Mouse (Mus musculus): ENCODE measurements around the gene Zyg11b. TPM values are rescaled to one million over a fixed set of nuclear protein-coding genes. Genes with fewer than 3 reads are reported as not detected.

The Zyg11b gene
- total RNA-seq, 1 experiment from 2014 or later, result 32.3 TPM

DNA sequence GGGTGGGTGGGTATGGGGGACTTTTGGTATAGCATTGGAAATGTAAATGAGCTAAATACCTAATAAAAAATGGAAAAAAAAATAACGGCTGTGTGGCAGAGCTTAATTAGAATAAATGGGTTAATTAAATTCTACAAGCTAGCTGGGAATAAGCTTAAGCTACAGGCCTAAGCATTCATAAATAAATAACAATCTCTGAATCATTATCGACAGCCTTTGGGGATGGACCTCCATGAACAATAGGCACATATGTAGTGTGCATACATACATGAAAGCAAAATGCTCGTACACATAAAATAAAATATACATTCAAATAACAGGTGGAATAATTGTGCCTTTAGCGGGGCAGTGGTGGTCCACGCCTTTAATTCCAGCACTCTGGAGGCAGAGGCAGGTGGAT, 78.4 kb downstream of the Zyg11b start:
- no peak for ATAC-seq (replicated peaks in 1 of 2; ENCODE audit: insufficient read depth in 1 of 2, low FRiP score in 2 of 2, low TSS enrichment in 1 of 2, low read depth in 1 of 2, poor library complexity in 2 of 2, severe bottlenecking in 2 of 2)

DNA sequence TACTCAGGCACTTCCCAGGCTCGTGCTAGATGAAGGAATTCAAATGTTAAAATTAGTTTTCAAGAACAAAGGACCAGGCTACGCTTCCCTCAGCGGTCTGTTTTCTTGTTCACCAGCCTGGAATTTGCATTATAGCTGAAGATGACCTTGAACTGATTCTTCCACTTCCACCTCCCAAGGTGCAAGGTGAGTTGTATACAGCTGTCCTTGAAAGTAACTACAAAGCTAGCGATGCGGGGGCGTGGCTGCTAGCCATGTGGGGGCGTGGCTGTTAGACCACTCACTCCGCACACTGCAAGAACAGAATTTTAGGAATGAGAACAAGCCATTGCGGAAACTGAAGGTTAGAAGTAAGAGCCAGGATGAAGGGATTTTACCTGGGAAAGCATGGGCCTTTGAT, 81.9 kb downstream of the Zyg11b start:
- no peak for ATAC-seq (replicated peaks in 1 of 2; ENCODE audit: insufficient read depth in 1 of 2, low FRiP score in 2 of 2, low TSS enrichment in 1 of 2, low read depth in 1 of 2, poor library complexity in 2 of 2, severe bottlenecking in 2 of 2)

DNA sequence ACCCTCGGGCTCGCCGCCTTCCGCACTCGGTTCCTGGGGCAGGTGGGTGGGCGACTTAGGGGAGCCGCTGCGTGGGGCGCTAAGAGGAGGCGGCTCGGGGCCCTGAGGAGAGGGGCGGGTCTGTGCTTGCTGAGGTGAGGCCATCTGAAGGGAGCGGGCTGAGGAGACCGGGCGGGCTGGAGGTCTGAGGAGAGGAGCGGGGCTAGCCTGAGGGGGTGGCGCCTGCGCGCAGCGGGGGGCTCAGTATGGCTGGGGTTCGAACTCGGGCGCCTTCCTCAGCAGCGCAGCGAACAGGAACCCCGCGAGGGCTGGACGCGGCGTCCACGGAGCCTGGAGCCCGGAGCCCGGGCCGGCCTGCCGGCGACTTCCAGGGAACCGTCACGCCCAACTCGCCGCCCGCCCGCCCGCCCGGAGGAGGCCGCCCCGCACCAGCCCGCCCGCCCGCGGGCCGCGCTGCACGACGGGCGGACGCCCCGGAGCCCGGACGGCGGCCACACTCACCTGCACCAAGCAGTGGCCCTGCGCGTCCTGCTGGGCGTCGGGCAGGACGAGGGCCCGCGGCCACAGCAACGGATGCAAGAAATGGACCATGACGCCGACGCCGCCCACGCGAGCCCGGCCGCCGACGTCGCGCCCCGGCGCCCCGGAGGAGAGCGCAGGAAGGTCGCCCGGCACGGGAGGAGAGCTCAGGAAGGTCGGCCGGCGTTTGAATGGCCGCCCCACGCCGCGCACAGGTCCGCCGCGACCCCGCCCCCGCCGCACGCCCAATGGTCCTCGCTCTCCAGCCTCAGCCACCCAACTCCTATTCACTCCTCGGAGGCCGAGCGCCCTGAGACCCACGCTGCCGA, 83.3 kb downstream of the Zyg11b start, which contains the start of gene Zyg11a:
Gene Zyg11a (minus strand): TSS at position 717 of the 848 bp plus-strand sequence.
- ATAC-seq (replicated peaks in 1 of 2; ENCODE audit: insufficient read depth in 1 of 2, low FRiP score in 2 of 2, low TSS enrichment in 1 of 2, low read depth in 1 of 2, poor library complexity in 2 of 2, severe bottlenecking in 2 of 2), result no peak

DNA sequence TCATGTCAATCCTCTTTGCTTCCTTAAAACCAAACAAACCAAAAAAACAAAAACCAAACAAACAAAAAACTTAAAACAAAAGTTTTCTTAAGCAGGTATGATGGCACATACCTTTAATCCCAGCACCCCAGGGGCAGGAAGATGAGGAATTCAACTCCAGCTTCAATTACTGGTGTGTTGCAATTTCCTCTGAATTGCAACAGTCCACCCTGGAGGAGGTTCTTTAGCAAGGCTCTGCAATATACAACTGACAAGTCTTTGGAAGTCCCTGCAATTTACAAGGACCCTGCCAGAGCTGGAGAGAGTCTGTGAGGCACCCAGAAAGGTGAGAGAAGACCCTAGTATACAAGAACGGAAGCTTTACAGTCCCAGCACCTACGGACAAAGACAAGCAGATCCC, 87.9 kb downstream of the Zyg11b start:
- no peak for ATAC-seq (replicated peaks in 1 of 2; ENCODE audit: insufficient read depth in 1 of 2, low FRiP score in 2 of 2, low TSS enrichment in 1 of 2, low read depth in 1 of 2, poor library complexity in 2 of 2, severe bottlenecking in 2 of 2)

DNA sequence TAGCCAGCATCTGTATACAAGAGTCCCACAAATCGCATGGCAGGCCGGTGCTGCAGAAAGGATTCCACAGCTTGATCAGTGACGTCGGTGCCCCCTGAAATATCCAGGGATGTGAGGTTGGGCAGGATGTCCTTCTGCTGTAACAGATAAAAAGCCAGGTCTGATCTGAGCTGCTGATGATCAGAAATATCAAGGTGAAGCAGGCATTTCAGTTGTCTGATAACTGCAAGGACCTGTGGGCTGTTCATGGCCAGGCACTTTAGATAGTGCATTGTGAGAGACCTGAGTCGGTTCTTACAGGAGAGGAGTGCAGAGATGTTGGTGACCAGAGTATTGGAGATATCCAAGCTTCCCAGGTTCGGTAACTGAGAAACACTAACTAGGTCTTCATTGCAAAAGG, 96.3 kb downstream of the Zyg11b start:
- ATAC-seq (replicated peaks in 1 of 2; ENCODE audit: insufficient read depth in 1 of 2, low FRiP score in 2 of 2, low TSS enrichment in 1 of 2, low read depth in 1 of 2, poor library complexity in 2 of 2, severe bottlenecking in 2 of 2), result no peak

DNA sequence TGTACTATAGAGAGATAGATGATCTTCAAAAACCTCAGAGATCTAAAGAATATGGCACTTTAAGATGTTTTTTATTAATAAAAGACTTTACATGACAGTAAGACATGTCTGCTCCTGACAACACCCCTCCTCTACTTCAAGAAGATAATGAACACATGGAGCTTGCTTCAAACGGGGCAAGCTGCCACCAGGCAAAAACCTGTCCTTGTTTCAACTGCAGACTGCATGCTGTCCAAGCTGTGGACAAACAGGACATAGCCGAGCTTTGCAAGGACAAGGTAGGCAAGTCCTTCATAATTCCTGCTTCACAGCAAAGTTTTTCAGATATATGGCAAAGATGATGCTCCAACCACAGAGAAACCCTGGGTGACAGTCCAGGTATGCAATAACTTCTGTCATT, 101.7 kb downstream of the Zyg11b start:
- ATAC-seq (replicated peaks in 1 of 2; ENCODE audit: insufficient read depth in 1 of 2, low FRiP score in 2 of 2, low TSS enrichment in 1 of 2, low read depth in 1 of 2, poor library complexity in 2 of 2, severe bottlenecking in 2 of 2), result no peak

DNA sequence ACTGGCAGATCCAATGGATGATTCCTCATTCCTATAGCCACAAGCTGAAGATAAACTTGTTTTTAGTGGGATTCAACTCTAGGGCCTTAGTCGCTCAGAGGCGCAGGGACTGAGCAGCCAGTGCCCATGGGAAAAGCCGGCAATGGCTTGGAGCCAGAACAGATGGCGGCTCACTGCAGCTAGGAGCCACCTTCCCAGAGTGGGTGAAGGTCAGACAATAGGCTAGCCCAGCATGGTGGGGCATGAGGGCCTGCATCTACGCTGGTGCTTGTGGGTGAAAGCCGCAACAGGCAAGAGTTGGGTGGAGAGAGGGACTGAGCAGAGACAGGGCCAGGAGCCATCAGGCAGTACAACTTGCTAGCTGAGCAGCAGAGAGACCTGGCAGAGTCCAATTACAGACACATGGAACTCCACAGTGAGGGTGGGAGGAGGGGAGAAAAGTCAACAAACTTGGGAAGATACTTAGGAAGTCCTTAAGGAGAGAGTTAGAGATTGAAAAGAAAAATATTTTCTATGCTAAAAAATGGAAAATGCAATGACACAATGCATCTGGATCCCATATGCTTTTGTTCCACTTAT, 104.5 kb downstream of the Zyg11b start:
- no peak for ATAC-seq (replicated peaks in 1 of 2; ENCODE audit: insufficient read depth in 1 of 2, low FRiP score in 2 of 2, low TSS enrichment in 1 of 2, low read depth in 1 of 2, poor library complexity in 2 of 2, severe bottlenecking in 2 of 2)

DNA sequence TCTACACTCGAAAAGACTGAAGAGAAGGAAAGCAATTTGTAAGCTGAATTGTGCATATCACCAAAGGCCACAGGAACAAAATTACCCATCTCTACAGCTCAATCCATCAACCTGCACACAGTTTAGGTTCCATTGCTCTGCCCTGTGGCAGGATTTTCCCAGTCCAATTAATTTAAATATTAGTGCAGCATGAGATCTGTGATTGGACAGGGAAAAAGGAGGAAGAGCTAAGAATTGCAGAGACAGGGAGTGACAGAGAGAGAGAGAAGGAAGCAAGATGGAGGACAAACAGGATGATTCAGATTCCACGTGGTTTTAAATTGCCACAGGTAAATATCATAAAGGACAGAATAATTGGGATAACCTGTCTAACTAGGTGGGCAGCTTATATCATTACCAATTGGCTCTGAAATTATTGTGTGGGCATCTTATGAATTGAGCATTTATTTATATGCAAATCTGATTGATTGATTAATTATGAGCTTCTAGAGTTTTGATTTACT, 108.0 kb downstream of the Zyg11b start:
- no peak for ATAC-seq (replicated peaks in 1 of 2; ENCODE audit: insufficient read depth in 1 of 2, low FRiP score in 2 of 2, low TSS enrichment in 1 of 2, low read depth in 1 of 2, poor library complexity in 2 of 2, severe bottlenecking in 2 of 2)

DNA sequence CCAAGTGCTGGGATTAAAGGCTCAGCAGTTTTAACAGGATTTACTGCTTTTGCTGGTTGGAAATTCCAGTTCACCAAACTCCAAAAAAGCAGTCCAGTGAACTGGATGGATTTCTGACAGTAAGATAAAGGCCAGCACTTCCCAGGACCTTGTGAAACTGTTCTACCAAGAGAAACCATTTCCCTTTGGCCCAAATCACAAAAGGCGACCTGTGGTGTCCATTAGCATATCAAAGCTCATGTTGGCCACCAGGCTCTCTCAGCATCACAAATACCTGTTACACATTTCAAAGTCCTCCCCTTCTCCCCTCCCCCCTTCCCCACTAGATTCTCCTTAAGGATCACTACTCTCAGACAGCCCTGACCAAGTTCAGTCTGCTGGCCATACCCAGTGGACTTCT, 118.6 kb downstream of the Zyg11b start:
- ATAC-seq (replicated peaks in 1 of 2; ENCODE audit: insufficient read depth in 1 of 2, low FRiP score in 2 of 2, low TSS enrichment in 1 of 2, low read depth in 1 of 2, poor library complexity in 2 of 2, severe bottlenecking in 2 of 2), result no peak

Other genes with a start within 250 kb of the Zyg11b start
- not detected in 2 replicates for gene Podn, start 204.7 kb downstream of the Zyg11b start, total RNA-seq (2017)
- gene Scp2, start 156.1 kb downstream of the Zyg11b start, total RNA-seq (2017), result 201 and 213 TPM in 2 replicates
- gene Echdc2, start 135.7 kb downstream of the Zyg11b start, total RNA-seq (2017), result 0.31 and 0.55 TPM in 2 replicates
- gene Zyg11a, start 83.0 kb downstream of the Zyg11b start, total RNA-seq (2017), result not detected in 2 replicates
- 8.2 and 13.3 TPM in 2 replicates for gene Coa7, start 27.0 kb upstream of the Zyg11b start, total RNA-seq (2017)
- not detected in 2 replicates for gene Shisal2a, start 82.3 kb upstream of the Zyg11b start, total RNA-seq (2017)
- 4.2 and 12.6 TPM in 2 replicates for gene Gpx7, start 105.9 kb upstream of the Zyg11b start, total RNA-seq (2017)
- 105 TPM in 2 replicates for gene Tut4, start 158.3 kb upstream of the Zyg11b start, total RNA-seq (2017)